Mouse (Mus musculus) bone marrow, adult 2 months (tissue): ENCODE measurements around the gene Nfatc2ip.

Experiments
- CTCF ChIP-seq: fragments of 200-500 bp; IDR thresholded peaks from 2 replicates; pipeline ENCODE4 v1.5.1; 2011; ENCODE audit warnings: low read length, control low read depth; ENCODE audit not compliant: control insufficient read depth, insufficient read depth
- POLR2A ChIP-seq: fragments of 200-500 bp; IDR thresholded peaks from 2 replicates; pipeline ENCODE4 v1.6.1; 2011; ENCODE audit warnings: low read depth, mild to moderate bottlenecking, control low read depth, low read length, borderline replicate concordance; ENCODE audit not compliant: control insufficient read depth

DNA sequence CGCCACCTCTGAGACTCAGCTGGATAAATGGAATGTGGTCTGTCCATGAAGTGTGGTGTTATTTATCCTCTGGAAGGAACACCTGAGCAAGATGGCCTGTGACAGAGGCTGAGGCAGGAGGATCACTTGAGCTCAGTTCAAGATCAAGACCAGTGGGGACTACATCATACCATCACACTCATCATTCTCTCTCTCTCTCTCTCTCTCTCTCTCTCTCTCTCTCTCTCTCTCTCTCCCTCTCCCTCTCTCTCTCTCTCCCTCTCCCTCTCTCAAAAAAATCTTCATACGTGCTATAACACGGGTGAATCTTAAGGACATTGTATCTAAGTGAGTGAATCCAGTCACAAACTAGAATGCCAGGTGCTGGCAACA lies 42.6 kb downstream of the Nfatc2ip start:
- TF ChIP-seq POLR2A (no peak), CTCF (no peak)
